Mouse (Mus musculus) spleen, adult 2 months (tissue): ENCODE measurements around the gene Slc35e3. TPM values are rescaled to one million over a fixed set of nuclear protein-coding genes. Genes with fewer than 3 reads are reported as not detected.

Experiments used
- DNase-seq, 2 experiments: peaks; one replicate each; pipeline versions ENCODE4 v3.0.0 to v3.0.0-alpha.2; 2012 to 2021; ENCODE audit warnings: low spot score in 2 of 2, low read depth in 1 of 2
- H3K27ac ChIP-seq: fragments of 200-500 bp; 2 replicates; pipeline ENCODE4 v1.5.1; 2012; ENCODE audit warnings: low read length, inconsistent platforms; ENCODE audit not compliant: insufficient read depth
- H3K27me3 ChIP-seq: fragments of 200-500 bp; 2 replicates; pipeline ENCODE4 v1.6.1; 2012; ENCODE audit warnings: mild to moderate bottlenecking, moderate library complexity, low read length, inconsistent platforms; ENCODE audit not compliant: control insufficient read depth, insufficient read depth
- H3K36me3 ChIP-seq: fragments of 200-500 bp; 2 replicates; pipeline ENCODE4 v1.6.1; 2012; ENCODE audit warnings: mild to moderate bottlenecking, low read length, inconsistent platforms; ENCODE audit not compliant: control insufficient read depth, insufficient read depth
- H3K4me1 ChIP-seq: fragments of 200-500 bp; 2 replicates; pipeline ENCODE4 v1.6.1; 2011; ENCODE audit warnings: inconsistent platforms; ENCODE audit not compliant: control insufficient read depth, insufficient read depth, insufficient read length
- H3K4me3 ChIP-seq: fragments of 200-500 bp; 2 replicates; pipeline ENCODE4 v1.5.1; 2011; ENCODE audit warnings: mild to moderate bottlenecking, inconsistent platforms; ENCODE audit not compliant: insufficient read depth, insufficient read length; ENCODE audit errors: extremely low read depth
- CTCF ChIP-seq: fragments of 200-500 bp; IDR thresholded peaks from 2 replicates; pipeline ENCODE4 v1.5.1; 2011; ENCODE audit warnings: mild to moderate bottlenecking, inconsistent platforms; ENCODE audit not compliant: insufficient read depth, insufficient read length, insufficient replicate concordance; ENCODE audit errors: extremely low read depth
- POLR2A ChIP-seq: fragments of 200-500 bp; IDR thresholded peaks from 2 replicates; pipeline ENCODE4 v1.6.1; 2011; ENCODE audit warnings: low read depth, low read length, inconsistent platforms
- WGBS: fragments of 180-500 bp; shearing (Covaris S2); methylation state at CpG from one replicate; pipeline ENCODE4 v1.1.7; 2018; 5-methylcytosine and 5-hydroxymethylcytosine counted together
- polyA plus RNA-seq: library from polyadenylated mRNA; depleted of rRNA; stranded (reverse); fragments of >200 nt; gene quantifications from 2 replicates; pipeline ENCODE4 v1.2.3, GENCODE M21; 2012

Slc35e3 gene
- polyA plus RNA-seq, 1 experiment: 5.6 TPM

GRCm38 (mm10) chr10:117732962-117733592 lies 13.1 kb downstream of the Slc35e3 start:
- TF ChIP-seq CTCF: no peak
- TF ChIP-seq POLR2A: no peak
- DNase-seq: no peak
- Histone ChIP-seq H3K4me3 (no peak overlapping the region), H3K4me1 (no peaks in the 10 kb centered on the region), H3K27ac (no peak overlapping the region), H3K36me3 (peaks cover 2% of the 10 kb centered on the region; the same call in 1 of the 2 replicates), H3K27me3 (no peaks in the 10 kb centered on the region)
- WGBS: 87% methylated on average over 14 of the region's 14 CpGs

- TF ChIP-seq CTCF (no peak), POLR2A (no peak)
- Histone ChIP-seq H3K4me1 (no peaks in the 10 kb centered on the region), H3K27ac (no peak overlapping the region), H3K4me3 (no peak overlapping the region), H3K27me3 (no peaks in the 10 kb centered on the region), H3K36me3 (peaks cover 2% of the 10 kb centered on the region; the same call in 1 of the 2 replicates)
- WGBS: 85% methylated on average over 5 of the region's 5 CpGs
- DNase-seq: no peak
Measured at GRCm38 (mm10) chr10:117732184-117732583, 14.0 kb downstream of the Slc35e3 start.

GRCm38 (mm10) chr10:117731244-117732101 lies 14.7 kb downstream of the Slc35e3 start:
- H3K36me3 ChIP-seq: peaks cover 1% of the 10 kb centered on the region; the same call in 1 of the 2 replicates
- peak in 1 of 2 experiments; percentile 55 for DNase-seq
- no peaks in the 10 kb centered on the region for H3K4me1 ChIP-seq
- peak overlapping the region; percentile 17; the same call in 1 of the 2 replicates for H3K4me3 ChIP-seq
- H3K27me3 ChIP-seq: no peaks in the 10 kb centered on the region
- H3K27ac ChIP-seq: no peak overlapping the region
- 31% methylated on average over 15 of the region's 15 CpGs for WGBS
- TF ChIP-seq POLR2A: no peak
- peak; percentile 53; the same call in 1 of the 2 replicates for TF ChIP-seq CTCF

DNA sequence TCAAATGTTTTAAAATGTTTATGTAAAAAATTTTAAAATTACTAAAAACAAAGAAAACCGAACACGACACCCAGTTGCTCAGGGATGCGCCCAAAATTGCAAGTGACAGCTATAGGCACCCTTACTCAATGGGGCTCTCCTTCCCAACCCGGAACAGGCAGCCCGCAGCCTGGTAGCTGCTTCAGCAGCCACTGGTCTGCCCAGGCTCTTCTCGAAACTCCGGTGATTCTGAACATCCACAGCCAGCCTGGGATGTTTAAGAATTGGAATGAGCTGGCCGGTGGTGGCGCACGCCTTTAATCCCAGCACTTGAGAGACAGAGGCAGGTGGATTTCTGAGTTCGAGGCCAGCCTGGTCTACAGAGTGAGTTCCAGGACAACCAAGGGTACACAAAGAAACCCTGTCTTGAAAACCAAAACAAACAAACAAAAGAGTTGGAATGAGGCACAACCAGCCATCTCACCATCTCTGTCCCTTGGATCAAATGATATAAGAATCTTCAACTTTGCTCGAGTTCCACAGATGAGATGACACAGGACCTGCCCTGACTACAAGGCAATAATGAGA lies 15.4 kb downstream of the Slc35e3 start:
- WGBS: 92% methylated on average over 12 of the region's 12 CpGs
- DNase-seq: no peak
- H3K27ac ChIP-seq: no peak overlapping the region
- no peaks in the 10 kb centered on the region for H3K4me1 ChIP-seq
- H3K36me3 ChIP-seq: no peaks in the 10 kb centered on the region
- no peak overlapping the region for H3K4me3 ChIP-seq
- H3K27me3 ChIP-seq: no peaks in the 10 kb centered on the region
- no peak for TF ChIP-seq CTCF
- TF ChIP-seq POLR2A: no peak

DNA sequence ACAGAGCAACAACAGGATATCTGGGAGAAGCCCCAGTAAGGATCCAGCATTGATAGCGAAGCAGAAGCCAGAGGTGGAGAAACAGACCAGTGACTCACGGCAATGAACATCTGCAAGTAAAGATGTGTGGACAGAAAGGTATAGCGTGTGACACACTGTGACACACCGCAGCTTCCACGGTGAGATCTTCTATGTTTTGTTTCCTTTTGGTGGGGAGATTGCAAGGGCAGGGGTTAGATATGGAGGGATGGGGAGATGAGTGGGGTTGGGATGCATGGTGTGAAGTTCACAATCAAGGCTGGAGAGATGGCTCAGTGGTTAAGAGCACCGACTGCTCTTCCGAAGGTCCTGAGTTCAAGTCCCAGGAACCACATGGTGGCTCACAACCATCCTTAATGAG lies 16.0 kb downstream of the Slc35e3 start:
- Histone ChIP-seq H3K4me3 (no peak overlapping the region), H3K27ac (no peak overlapping the region), H3K4me1 (no peaks in the 10 kb centered on the region), H3K36me3 (no peaks in the 10 kb centered on the region), H3K27me3 (no peaks in the 10 kb centered on the region)
- TF ChIP-seq POLR2A: no peak
- no peak for TF ChIP-seq CTCF
- DNase-seq: no peak
- WGBS: 96% methylated on average over 7 of the region's 7 CpGs

GRCm38 (mm10) chr10:117729139-117729814 lies 16.9 kb downstream of the Slc35e3 start:
- no peaks in the 10 kb centered on the region for H3K4me1 ChIP-seq
- WGBS: 89% methylated on average over 11 of the region's 11 CpGs
- no peak overlapping the region for H3K4me3 ChIP-seq
- DNase-seq: no peak
- no peak overlapping the region for H3K27ac ChIP-seq
- no peaks in the 10 kb centered on the region for H3K27me3 ChIP-seq
- TF ChIP-seq CTCF: no peak
- TF ChIP-seq POLR2A: no peak
- no peaks in the 10 kb centered on the region for H3K36me3 ChIP-seq
